Mouse (Mus musculus) urinary bladder, postnatal 36 days (tissue): ENCODE data around the gene Ccdc170.
"Not testable (repeated sequence)": the region's sequence is repeated elsewhere in the genome, so short reads cannot be mapped to it uniquely, and the experiment has no call there.

ENCODE experiments used
- DNase-seq, 2 experiments: peaks; one replicate each; pipeline ENCODE4 v3.0.0; 2022; ENCODE audit warnings: low spot score in 2 of 2, mixed read lengths in 1 of 2

Gene Ccdc170

GRCm38 (mm10) chr10:4600796-4601474 is 118.6 kb downstream of the Ccdc170 start:
- DNase-seq: no peak

- not testable (repeated sequence) for DNase-seq
Observed at GRCm38 (mm10) chr10:4601612-4602011, 119.3 kb downstream of the Ccdc170 start.

GRCm38 (mm10) chr10:4602466-4602865 is 120.2 kb downstream of the Ccdc170 start:
- no peak for DNase-seq

DNA sequence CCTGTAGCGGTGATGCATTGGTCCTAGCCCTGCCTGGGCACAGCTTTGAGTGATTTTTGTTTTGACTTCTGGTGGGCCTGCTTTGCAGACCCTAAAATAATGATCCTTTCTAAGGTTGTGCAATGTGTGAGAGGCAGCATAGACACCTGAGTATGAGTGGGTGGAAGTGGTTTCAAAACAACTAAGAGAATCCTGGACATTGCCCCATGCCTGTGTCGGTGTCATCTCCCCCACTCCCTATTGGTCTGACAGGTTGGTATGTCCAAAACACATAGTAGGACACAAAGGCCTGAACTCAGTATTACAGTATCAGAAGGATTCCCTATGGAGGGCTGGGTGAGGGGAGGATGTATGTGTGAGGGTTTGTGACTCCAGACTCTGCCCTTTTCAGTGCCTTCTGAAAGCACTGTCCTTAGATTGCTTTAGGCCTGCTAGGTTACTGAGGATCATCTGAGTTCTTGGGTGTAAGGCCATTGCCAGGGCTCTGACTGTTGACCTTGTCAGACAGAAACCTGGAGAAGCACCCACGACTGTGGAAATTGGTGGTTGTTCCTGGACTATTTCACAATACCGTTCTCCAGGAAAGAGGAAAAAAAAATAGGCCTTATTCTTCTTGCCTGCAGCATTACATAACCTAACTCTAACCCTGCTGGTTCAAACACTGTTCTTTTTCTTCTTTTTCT is 122.4 kb downstream of the Ccdc170 start:
- DNase-seq: no peak

DNA sequence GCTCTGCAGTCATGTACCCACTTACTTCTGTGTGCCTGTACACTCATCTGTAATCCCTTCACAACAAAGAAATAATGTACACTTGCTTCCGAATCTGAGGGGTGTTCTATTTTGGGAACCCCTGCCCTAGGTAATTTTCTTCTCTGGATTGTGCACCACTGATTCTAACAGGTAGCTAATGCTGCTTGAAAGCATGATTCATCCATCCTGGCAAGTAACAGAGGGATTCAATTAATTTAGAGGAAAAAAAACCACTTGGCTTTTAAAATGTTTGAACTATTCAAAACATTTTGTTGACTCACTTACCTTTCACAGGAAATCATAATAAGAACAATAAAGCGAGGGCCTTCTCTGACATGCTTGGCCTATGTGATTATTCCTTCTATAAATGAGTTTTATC is 127.9 kb downstream of the Ccdc170 start:
- no peak for DNase-seq

GRCm38 (mm10) chr10:4611386-4612155 is 129.3 kb downstream of the Ccdc170 start, which contains the start of gene Esr1:
Esr1 (plus strand) TSS chr10:4611593.
- peak in 1 of 2 experiments; percentile 15 for DNase-seq
